ENCODE assay signal across 17 mouse cellular contexts in the genomic region with DNA sequence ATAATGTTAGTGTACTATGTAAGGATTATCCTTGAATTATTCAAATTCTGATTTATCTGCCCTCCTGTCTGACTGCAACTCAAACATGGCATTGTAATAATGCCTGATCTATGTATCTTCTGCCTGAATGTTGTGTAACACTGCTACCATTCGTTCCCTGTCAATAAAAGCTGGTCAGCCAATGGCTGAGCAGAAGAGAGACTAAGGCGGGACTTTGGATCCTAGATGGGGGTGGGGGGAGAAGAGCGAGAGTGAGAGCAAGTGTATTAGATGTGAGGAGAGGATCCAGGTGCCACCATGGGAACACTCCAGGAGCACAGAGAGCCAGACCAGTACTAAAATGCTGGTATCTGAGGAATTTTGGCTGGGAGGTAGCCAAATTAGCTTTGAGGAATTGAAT. TPM values are rescaled to one million over a fixed set of nuclear protein-coding genes. Genes with fewer than 3 reads are reported as not detected.
DNase-seq lines count a peak whose midpoint lies in the region; ATAC-seq and TF ChIP-seq lines count a peak whose summit lies in the region.
"Had no signal": no experiment of that assay in that cellular context is flagged by ENCODE, and none has a peak within 500 bp of the region (broad histone marks: within the 10 kb centered on the region; RNA-seq: fewer than 3 reads in every experiment).

No protein-coding gene starts in this region.

- DNase-seq in cerebellum, postnatal 10 days, result peak; percentile 35 to 39
- no peak for DNase-seq in cerebellum, adult 9-10 months
- DNase-seq in liver, result peak; percentile 44
- no peak for DNase-seq in liver, postnatal 0 days
- no peak for DNase-seq in right cerebral cortex, adult 2 months (ENCODE audit: low spot score in 2 of 2)
- DNase-seq in lung, postnatal 10 days, result no peak
- DNase-seq: cerebellum, adult 9-11 months; gastrocnemius, postnatal 36 days; lung, adult 18-20 months; thymus, postnatal 25 days had no signal

- H3K9ac ChIP-seq in liver, postnatal 0 days (replicated peaks), result no peak overlapping the region
- no peak overlapping the region for H3K9ac ChIP-seq in liver, embryonic 16.5 days (ENCODE audit: low read depth, low read length)

- H3K4me3 ChIP-seq in liver, postnatal 0 days (ENCODE audit: low read depth, low read length), result no peak overlapping the region
- H3K4me3 ChIP-seq in liver, embryonic 16.5 days (ENCODE audit: low read depth, low read length), result no peak overlapping the region
- H3K4me3 ChIP-seq: hindbrain, embryonic 10.5 days had no signal

- no peaks in the 10 kb centered on the region for H3K27me3 ChIP-seq in liver, postnatal 0 days (ENCODE audit: insufficient read depth, low read length)
- no peaks in the 10 kb centered on the region for H3K27me3 ChIP-seq in liver, embryonic 16.5 days (ENCODE audit: control insufficient read depth, insufficient read depth, low read depth, low read length)
- H3K27me3 ChIP-seq: megakaryocyte, embryonic 14.5 days had no signal

- no peak for TF ChIP-seq CTCF in liver, postnatal 0 days (IDR thresholded peaks at IDR 0.05; ENCODE audit: low read depth)

- H3K27ac ChIP-seq in liver, postnatal 0 days (ENCODE audit: low read depth), result no peak overlapping the region
- H3K27ac ChIP-seq in liver, embryonic 16.5 days (ENCODE audit: low read length), result no peak overlapping the region; the same call in 1 of the 2 replicates
- H3K27ac ChIP-seq: hindbrain, embryonic 10.5 days had no signal

- H3K4me2 ChIP-seq in liver, postnatal 0 days (ENCODE audit: low read depth, low read length), result no peak overlapping the region
- H3K4me2 ChIP-seq in liver, embryonic 16.5 days (ENCODE audit: low read depth, low read length), result no peak overlapping the region

- H3K4me1 ChIP-seq in liver, postnatal 0 days (ENCODE audit: insufficient read depth), result no peaks in the 10 kb centered on the region
- H3K4me1 ChIP-seq in liver, embryonic 16.5 days (ENCODE audit: control insufficient read depth, low read depth, low read length), result peaks cover 12% of the 10 kb centered on the region
- H3K4me1 ChIP-seq: hindbrain, embryonic 10.5 days had no signal

- no peaks in the 10 kb centered on the region for H3K36me3 ChIP-seq in liver, postnatal 0 days (replicated peaks; ENCODE audit: insufficient read depth, low read length)
- no peaks in the 10 kb centered on the region for H3K36me3 ChIP-seq in liver, embryonic 16.5 days (ENCODE audit: control insufficient read depth, insufficient read depth)
- H3K36me3 ChIP-seq: hindbrain, embryonic 10.5 days had no signal

- WGBS in liver, postnatal 0 days (ENCODE audit: insufficient replicate concordance), result 62% methylated on average over 3 of the region's 3 CpGs
- 48% methylated on average over 3 of the region's 3 CpGs for WGBS in liver, embryonic 16.5 days (ENCODE audit: insufficient replicate concordance)

- H3K9me3 ChIP-seq in liver, postnatal 0 days (ENCODE audit: low read length), result no peaks in the 10 kb centered on the region
- H3K9me3 ChIP-seq in liver, embryonic 16.5 days (replicated peaks; ENCODE audit: control insufficient read depth, low read length), result no peaks in the 10 kb centered on the region
- H3K9me3 ChIP-seq: hindbrain, embryonic 10.5 days; megakaryocyte, embryonic 14.5 days had no signal

- no peak for TF ChIP-seq EP300 in liver, postnatal 0 days (IDR thresholded peaks at IDR 0.05; ENCODE audit: low read depth)

- no peak for ATAC-seq in liver, postnatal 0 days
- ATAC-seq in erythroid progenitor cell, adult 5-6 weeks (replicated peaks; ENCODE audit: low FRiP score, poor library complexity, severe bottlenecking), result peak; percentile 57; the same call in 1 of the 2 replicates
- peak; percentile 66 for ATAC-seq in liver, embryonic 16.5 days (ENCODE audit: low read depth)
- ATAC-seq: forebrain, embryonic 16.5 days; midbrain, embryonic 16.5 days had no signal

RNA-seq across cellular contexts. Expression of a gene that starts 11.9 kb away (rescaled TPM):
- 0.19 and 0.21 TPM in 2 replicates for polyA plus RNA-seq in liver, postnatal 0 days (2015; fragmentation: Nextera tagmentation; extraction: Ambion mirVana)
- not detected in 2 replicates for total RNA-seq in erythroid progenitor cell, adult 5-6 weeks (2015; ENCODE audit: low replicate concordance)
- 0.51 TPM in 1 of 2 replicates, not detected in the other for total RNA-seq in erythroid progenitor cell, adult 5-6 weeks (2017; ENCODE audit: low replicate concordance)
- 0.39 and 0.67 TPM in 2 replicates for polyA plus RNA-seq in liver, embryonic 16.5 days (2015; fragmentation: Nextera tagmentation; extraction: Ambion mirVana)
- total RNA-seq: ES-E14 had no signal

RNA-seq across cellular contexts. Expression of a gene that starts 26.1 kb away (rescaled TPM):
- 0.93 and 1.8 TPM in 2 replicates for polyA plus RNA-seq in liver, postnatal 0 days (2015; fragmentation: Nextera tagmentation; extraction: Ambion mirVana)
- not detected in 2 replicates for total RNA-seq in erythroid progenitor cell, adult 5-6 weeks (2015; ENCODE audit: low replicate concordance)
- total RNA-seq in erythroid progenitor cell, adult 5-6 weeks (2017; ENCODE audit: low replicate concordance), result 3.2 TPM in 1 of 2 replicates, not detected in the other
- 1.4 and 1.5 TPM in 2 replicates for polyA plus RNA-seq in liver, embryonic 16.5 days (2015; fragmentation: Nextera tagmentation; extraction: Ambion mirVana)
- total RNA-seq: ES-E14 had no signal

RNA-seq across cellular contexts. Expression of a gene that starts 37.5 kb away (rescaled TPM):
- 1.3 and 1.6 TPM in 2 replicates for polyA plus RNA-seq in liver, postnatal 0 days (2015; fragmentation: Nextera tagmentation; extraction: Ambion mirVana)
- 0.36 TPM in 1 of 2 replicates, not detected in the other for total RNA-seq in erythroid progenitor cell, adult 5-6 weeks (2015; ENCODE audit: low replicate concordance)
- total RNA-seq in erythroid progenitor cell, adult 5-6 weeks (2017; ENCODE audit: low replicate concordance), result 2.0 and 5.8 TPM in 2 replicates
- polyA plus RNA-seq in liver, embryonic 16.5 days (2015; fragmentation: Nextera tagmentation; extraction: Ambion mirVana), result 2.5 and 4.1 TPM in 2 replicates

Comparison
In these comparisons a context has a peak if more than half of its experiments do, and no peak if none do; other contexts are left out.
1. DNase-seq: peak in cerebellum, postnatal 10 days (2 of 2) and liver (single experiment); none in cerebellum, adult 9-10 months (single experiment), liver, postnatal 0 days (single experiment), right cerebral cortex, adult 2 months (0 of 2) and lung, postnatal 10 days (single experiment).